Mouse (Mus musculus) CH12.LX (cell line): ENCODE data around the gene Cntnap3. TPM values are rescaled to one million over a fixed set of nuclear protein-coding genes. Genes with fewer than 3 reads are reported as not detected.

Experiments
- DNase-seq: peaks from one replicate; pipeline ENCODE4 v3.0.0-alpha.2; 2013; ENCODE audit errors: extremely low read depth
- H3K27ac ChIP-seq: 2 replicates; pipeline ENCODE4 v1.5.1; 2012; ENCODE audit warnings: low read depth, mild to moderate bottlenecking, control low read depth, moderate library complexity; ENCODE audit not compliant: insufficient read depth
- H3K27me3 ChIP-seq: replicated peaks from 2 replicates; pipeline ENCODE3; 2012; ENCODE audit warnings: inconsistent platforms
- H3K36me3 ChIP-seq, 2 experiments: replicated peaks in 1 of 2; 2 replicates each; pipeline versions ENCODE3 to v1.6.1; 2012; ENCODE audit warnings: inconsistent platforms in 1 of 2, low read length in 1 of 2, mild to moderate bottlenecking in 1 of 2, mixed read lengths in 1 of 2, moderate library complexity in 1 of 2; ENCODE audit not compliant: control insufficient read depth in 1 of 2, insufficient read depth in 1 of 2
- H3K4me1 ChIP-seq, 2 experiments: 2 replicates each; pipeline ENCODE4 v1.6.1; 2012; ENCODE audit warnings: inconsistent platforms in 1 of 2, moderate library complexity in 1 of 2; ENCODE audit not compliant: insufficient read depth in 2 of 2, control insufficient read depth in 1 of 2
- H3K4me2 ChIP-seq: 2 replicates; pipeline ENCODE4 v1.6.1; 2012; ENCODE audit warnings: low read depth, mild to moderate bottlenecking, control low read depth; ENCODE audit not compliant: poor library complexity, insufficient read depth, severe bottlenecking
- H3K4me3 ChIP-seq, 3 experiments: fragments of 150-350 bp in 1 of 3; sonication (generic) in 1 of 3; replicated peaks in 1 of 3; 2 replicates each; pipeline versions ENCODE3 to v1.5.1; 2011 to 2012; ENCODE audit warnings: low read depth in 2 of 3, low read length in 2 of 3, mild to moderate bottlenecking in 2 of 3, moderate library complexity in 2 of 3, control low read depth in 1 of 3, improper control_type of control experiment in 1 of 3, inconsistent platforms in 1 of 3, mixed read lengths in 1 of 3; ENCODE audit not compliant: poor library complexity in 1 of 3
- H3K79me2 ChIP-seq: replicated peaks from 2 replicates; pipeline ENCODE4 v1.6.1; 2012; ENCODE audit warnings: mild to moderate bottlenecking, moderate library complexity; ENCODE audit not compliant: control insufficient read depth, poor library complexity, insufficient read depth, severe bottlenecking; ENCODE audit errors: extremely low read depth
- H3K9ac ChIP-seq: 2 replicates; pipeline ENCODE4 v1.6.1; 2012; ENCODE audit warnings: low read depth, mild to moderate bottlenecking, control low read depth, moderate library complexity; ENCODE audit not compliant: insufficient read depth
- H3K9me3 ChIP-seq: replicated peaks from 2 replicates; pipeline ENCODE3; 2012; ENCODE audit warnings: low read length, inconsistent platforms, mixed read lengths
- CHD1 ChIP-seq: IDR thresholded peaks from 2 replicates; pipeline ENCODE4 v1.6.1; 2012; ENCODE audit warnings: low read depth, low read length, improper control_type of control experiment, inconsistent platforms
- CTCF ChIP-seq, 2 experiments: IDR thresholded peaks in 1 of 2; conservative IDR thresholded peaks in 1 of 2; 2 replicates each; pipeline ENCODE4 v1.5.1; 2011 to 2012; ENCODE audit warnings: low read depth in 2 of 2, low read length in 2 of 2, improper control_type of control experiment in 1 of 2, inconsistent platforms in 1 of 2, mild to moderate bottlenecking in 1 of 2, moderate library complexity in 1 of 2
- HCFC1 ChIP-seq: IDR thresholded peaks from 2 replicates; pipeline ENCODE4 v1.6.1; 2012; ENCODE audit warnings: low read depth, mild to moderate bottlenecking, inconsistent platforms, low read length, improper control_type of control experiment
- MXI1 ChIP-seq: IDR thresholded peaks from 2 replicates; pipeline ENCODE4 v1.6.1; 2011; ENCODE audit warnings: mild to moderate bottlenecking, low read depth, low read length, improper control_type of control experiment
- dilution Hi-C: fragments of 300-500 bp; cut with MboI; formaldehyde crosslinking; loops from 2 replicates; pipeline ENCODE4 v1.14.3; 2020; ENCODE audit warnings: low sequenced_read_pairs; ENCODE audit not compliant: extremely low pct_unique_long_range_greater_than_20kb, extremely low pct_ligation_motif_present
- in situ Hi-C: fragments of 300-500 bp; cut with MboI; formaldehyde crosslinking; loops from 3 replicates; pipeline ENCODE4 v1.14.3; 2019; ENCODE audit warnings: low sequenced_read_pairs, low pct_ligation_motif_present, low pct_unique_long_range_greater_than_20kb, mixed read lengths
- polyA plus RNA-seq: library from polyadenylated mRNA; unstranded; fragments of >175 nt; gene quantifications from 2 replicates; pipeline ENCODE4 v1.2.1, GENCODE M21; 2012; ENCODE audit warnings: low read depth; ENCODE audit not compliant: insufficient read length
- total RNA-seq, 2 experiments: library from RNA; depleted of rRNA; stranded (reverse); fragments of 300-350 nt in 1 of 2; fragments of >200 nt in 1 of 2; gene quantifications; 2 replicates each; pipeline ENCODE4 v1.2.3; 2012 to 2014

Gene Cntnap3
- total RNA-seq (2012; rRNA removed): not detected in 2 replicates
- total RNA-seq (2014; rRNA removed): not detected in 2 replicates
- not detected in 2 replicates for polyA plus RNA-seq

GRCm38 (mm10) chr13:64903585-64904208 is at the start of gene Cntnap3:
TSS of gene Cntnap3 (minus strand) at chr13:64903955.
- Histone ChIP-seq H3K27ac (no peak within 1 kb of the TSS), H3K36me3 (no peaks in the 10 kb centered on the region), H3K4me3 (no peak within 1 kb of the TSS), H3K79me2 (no peaks in the 10 kb centered on the region), H3K4me2 (no peak within 1 kb of the TSS), H3K9me3 (no peaks in the 10 kb centered on the region), H3K27me3 (no peaks in the 10 kb centered on the region), H3K4me1 (no peaks in the 10 kb centered on the region), H3K9ac (no peak within 1 kb of the TSS)
- dilution Hi-C loops: no loop called here
- in situ Hi-C loops: no loop called here
- TF ChIP-seq CTCF (conservative IDR thresholded peaks at IDR 0.05 in 1 of 2, IDR thresholded peaks at IDR 0.05 in 1 of 2; ENCODE audit: low read depth in 2 of 2, low read length in 2 of 2) (no peak), HCFC1 (no peak), MXI1 (no peak)
- no peak for DNase-seq

DNA sequence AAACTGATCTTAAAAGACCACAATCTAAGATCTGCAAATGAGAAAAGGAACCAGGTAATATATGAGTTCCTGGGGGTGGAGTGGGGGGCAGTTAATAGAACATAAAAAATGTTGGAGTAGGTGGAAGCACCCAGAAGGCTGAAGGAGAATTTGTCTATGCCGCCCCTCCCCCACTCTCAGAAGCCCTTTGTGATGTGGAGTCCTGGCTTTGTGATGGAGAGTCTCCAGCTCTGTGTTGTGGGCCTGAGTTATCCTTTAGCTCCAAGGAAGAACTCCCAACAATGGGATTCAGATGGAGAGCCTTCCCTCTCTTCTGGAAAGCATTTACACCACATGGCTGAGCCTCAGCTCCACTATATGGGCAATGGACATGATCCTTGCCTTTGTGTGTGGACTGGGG is 13.4 kb upstream of the Cntnap3 start, which contains the start of gene Spata31:
TSS of gene Spata31 (plus strand) at position 216 of the 400 bp plus-strand sequence.
- H3K27ac ChIP-seq: no peak within 1 kb of the TSS
- dilution Hi-C loops (no loop called here), in situ Hi-C loops (no loop called here)
- no peak within 1 kb of the TSS for H3K4me3 ChIP-seq
- H3K9ac ChIP-seq: no peak within 1 kb of the TSS
- 0 out of 4 replicates have a peak, but pooled peaks cover 0 to 3% of the 10 kb centered on the region in 2 experiments for H3K4me1 ChIP-seq
- H3K27me3 ChIP-seq: no peaks in the 10 kb centered on the region
- H3K79me2 ChIP-seq: no peaks in the 10 kb centered on the region
- no peak for TF ChIP-seq CHD1
- no peaks in the 10 kb centered on the region for H3K36me3 ChIP-seq
- no peak within 1 kb of the TSS for H3K4me2 ChIP-seq
- H3K9me3 ChIP-seq: no peaks in the 10 kb centered on the region
- DNase-seq: no peak

GRCm38 (mm10) chr13:64903132-64903531 is 623 bp downstream of the Cntnap3 start:
- Histone ChIP-seq H3K4me3 (no peak overlapping the region), H3K4me2 (no peak overlapping the region), H3K9ac (no peak overlapping the region), H3K4me1 (no peaks in the 10 kb centered on the region), H3K9me3 (no peaks in the 10 kb centered on the region), H3K27ac (no peak overlapping the region), H3K27me3 (no peaks in the 10 kb centered on the region), H3K36me3 (no peaks in the 10 kb centered on the region), H3K79me2 (no peaks in the 10 kb centered on the region)
- in situ Hi-C loops: no loop called here
- no peak for DNase-seq
- dilution Hi-C loops: no loop called here
- no peak for TF ChIP-seq CHD1

DNA sequence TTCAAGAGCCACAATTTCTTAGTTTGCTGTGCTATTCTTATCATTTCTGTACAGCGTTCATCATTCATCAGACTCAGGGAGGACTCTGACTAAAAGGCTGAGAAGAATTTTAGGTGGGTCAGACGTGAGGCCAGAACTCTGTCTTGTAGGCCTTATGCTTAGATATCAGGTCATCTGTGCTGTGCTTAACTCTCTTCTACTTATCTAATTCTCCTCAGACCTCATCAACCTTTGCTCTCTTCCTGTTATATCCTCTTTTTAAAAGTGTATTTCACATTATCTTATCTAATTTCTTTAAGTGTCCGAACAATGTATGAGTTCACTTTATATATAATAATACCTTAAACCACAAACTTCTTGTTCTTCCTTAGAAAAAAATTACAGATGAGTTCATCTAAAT is 38.4 kb downstream of the Cntnap3 start:
- in situ Hi-C loops (no loop called here), dilution Hi-C loops (no loop called here)
- DNase-seq: no peak

More for the DNA sequence above, 38.4 kb downstream of the Cntnap3 start:
- Histone ChIP-seq H3K4me3 (no peak overlapping the region), H3K4me2 (no peak overlapping the region), H3K9me3 (no peaks in the 10 kb centered on the region), H3K27ac (no peak overlapping the region), H3K9ac (no peak overlapping the region)
- no peak for TF ChIP-seq CTCF (conservative IDR thresholded peaks at IDR 0.05 in 1 of 2, IDR thresholded peaks at IDR 0.05 in 1 of 2; ENCODE audit: low read depth in 2 of 2, low read length in 2 of 2)
- TF ChIP-seq, all 38 proteins: peak for 0
- H3K36me3 ChIP-seq: no peaks in the 10 kb centered on the region
- no peaks in the 10 kb centered on the region for H3K27me3 ChIP-seq
- no peaks in the 10 kb centered on the region for H3K79me2 ChIP-seq
- H3K4me1 ChIP-seq: no peaks in the 10 kb centered on the region
